9 mouse cellular contexts compared by ENCODE assay signal in genomic region chr17:43158741-43159140, GRCm38 (mm10).
DNase-seq lines count a peak whose midpoint lies in the region; ATAC-seq and TF ChIP-seq lines count a peak whose summit lies in the region.
"Had no signal": no experiment of that assay in that cellular context is flagged by ENCODE, and none has a peak within 500 bp of the region (broad histone marks: within the 10 kb centered on the region; RNA-seq: fewer than 3 reads in every experiment).

No protein-coding gene starts in this region.

- peak; percentile 6 for DNase-seq in liver, adult 2 months (ENCODE audit: extremely low read depth, low read depth, low spot score)
- no peak for DNase-seq in liver, embryonic 11.5 days (ENCODE audit: low spot score)
- no peak for DNase-seq in limb, embryonic 10.5 days (ENCODE audit: low spot score)
- no peak for DNase-seq in thymus, postnatal 14 days
- DNase-seq in adrenal gland, postnatal 36 days: no peak
- DNase-seq in ovary, adult 18-20 months (ENCODE audit: low spot score): no peak

- no peak for ATAC-seq in liver, embryonic 11.5 days (replicated peaks; ENCODE audit: low FRiP score)
- ATAC-seq in forebrain, embryonic 13.5 days: peak; percentile 44
- ATAC-seq in stomach, embryonic 14.5 days (ENCODE audit: insufficient number of reproducible peaks, insufficient read depth, low FRiP score, low read depth): no peak

- WGBS in liver, adult 2 months: 78% methylated on average over 10 of the region's 10 CpGs
- WGBS in liver, embryonic 11.5 days: 70% methylated on average over 10 of the region's 10 CpGs
- WGBS in forebrain, embryonic 13.5 days: 44% methylated on average over 10 of the region's 10 CpGs
- WGBS in limb, embryonic 10.5 days: 49% methylated on average over 10 of the region's 10 CpGs
- 17% methylated on average over 10 of the region's 10 CpGs for WGBS in stomach, embryonic 14.5 days

- H3K27me3 ChIP-seq in liver, adult 2 months (ENCODE audit: control insufficient read depth, insufficient read depth, low read length): no peaks in the 10 kb centered on the region
- H3K27me3 ChIP-seq in liver, embryonic 11.5 days (replicated peaks; ENCODE audit: control insufficient read depth, insufficient read depth, low read length): no peaks in the 10 kb centered on the region
- H3K27me3 ChIP-seq in forebrain, embryonic 13.5 days: no peaks in the 10 kb centered on the region
- H3K27me3 ChIP-seq in limb, embryonic 10.5 days (ENCODE audit: low read depth, poor library complexity, severe bottlenecking): no peaks in the 10 kb centered on the region
- no peaks in the 10 kb centered on the region for H3K27me3 ChIP-seq in stomach, embryonic 14.5 days (ENCODE audit: control insufficient read depth, insufficient read depth, low read length)

- no peaks in the 10 kb centered on the region for H3K4me1 ChIP-seq in liver, adult 2 months (ENCODE audit: control insufficient read depth, insufficient read depth, low read length)
- H3K4me1 ChIP-seq in liver, embryonic 11.5 days (replicated peaks; ENCODE audit: control insufficient read depth, insufficient read depth, low read length): no peaks in the 10 kb centered on the region; the same call in 1 of the 2 replicates
- H3K4me1 ChIP-seq in forebrain, embryonic 13.5 days: peaks cover 14% of the 10 kb centered on the region
- peaks cover 16% of the 10 kb centered on the region for H3K4me1 ChIP-seq in limb, embryonic 10.5 days
- H3K4me1 ChIP-seq in stomach, embryonic 14.5 days (ENCODE audit: control insufficient read depth, insufficient read depth, low read length): peaks cover 14% of the 10 kb centered on the region

- no peaks in the 10 kb centered on the region for H3K36me3 ChIP-seq in liver, adult 2 months (ENCODE audit: control insufficient read depth, insufficient read depth, low read length)
- no peaks in the 10 kb centered on the region for H3K36me3 ChIP-seq in liver, embryonic 11.5 days (ENCODE audit: control insufficient read depth, insufficient read depth, low read length)
- H3K36me3 ChIP-seq in forebrain, embryonic 13.5 days (ENCODE audit: poor library complexity, severe bottlenecking): no peaks in the 10 kb centered on the region
- H3K36me3 ChIP-seq in limb, embryonic 10.5 days: no peaks in the 10 kb centered on the region
- H3K36me3 ChIP-seq in stomach, embryonic 14.5 days (ENCODE audit: control insufficient read depth, insufficient read depth, low read length): no peaks in the 10 kb centered on the region

- H3K4me3 ChIP-seq in liver, adult 2 months (ENCODE audit: insufficient read depth, low read depth, low read length): no peak overlapping the region
- H3K4me3 ChIP-seq in liver, embryonic 11.5 days (ENCODE audit: low read depth, low read length): no peak overlapping the region
- H3K4me3 ChIP-seq in forebrain, embryonic 13.5 days: no peak overlapping the region
- 0 out of 2 replicates have a peak overlapping the region, but pooled peaks have one; percentile 4 for H3K4me3 ChIP-seq in limb, embryonic 10.5 days
- no peak overlapping the region for H3K4me3 ChIP-seq in stomach, embryonic 14.5 days (ENCODE audit: low read depth, low read length)
- H3K4me3 ChIP-seq: erythroblast, embryonic 14.5 days had no signal

- no peaks in the 10 kb centered on the region for H3K9me3 ChIP-seq in liver, embryonic 11.5 days (ENCODE audit: control insufficient read depth, low read length)
- H3K9me3 ChIP-seq in forebrain, embryonic 13.5 days (replicated peaks): no peaks in the 10 kb centered on the region
- H3K9me3 ChIP-seq in limb, embryonic 10.5 days (replicated peaks): no peaks in the 10 kb centered on the region
- no peaks in the 10 kb centered on the region for H3K9me3 ChIP-seq in stomach, embryonic 14.5 days (ENCODE audit: control insufficient read depth, low read depth, low read length)

- no peaks in the 10 kb centered on the region for H3K79me2 ChIP-seq in liver, adult 2 months (ENCODE audit: control insufficient read depth, insufficient read depth, low read length)

- no peak overlapping the region for H3K4me2 ChIP-seq in liver, embryonic 11.5 days
- peak overlapping the region; percentile 53 for H3K4me2 ChIP-seq in forebrain, embryonic 13.5 days
- peak overlapping the region; percentile 30; the same call in 1 of the 2 replicates for H3K4me2 ChIP-seq in stomach, embryonic 14.5 days (replicated peaks; ENCODE audit: low read depth, low read length)

- H3K9ac ChIP-seq in liver, adult 2 months (ENCODE audit: low read depth, low read length): no peak overlapping the region
- H3K9ac ChIP-seq in liver, embryonic 11.5 days (ENCODE audit: low read depth, low read length): no peak overlapping the region
- H3K9ac ChIP-seq in forebrain, embryonic 13.5 days: no peak overlapping the region
- no peak overlapping the region for H3K9ac ChIP-seq in stomach, embryonic 14.5 days (replicated peaks; ENCODE audit: low read depth, low read length)

- no peak overlapping the region for H3K27ac ChIP-seq in liver, adult 2 months (replicated peaks; ENCODE audit: insufficient read depth, low read depth, low read length)
- no peak overlapping the region for H3K27ac ChIP-seq in liver, embryonic 11.5 days (ENCODE audit: low read depth, low read length)
- peak overlapping the region; percentile 70 for H3K27ac ChIP-seq in forebrain, embryonic 13.5 days
- H3K27ac ChIP-seq in limb, embryonic 10.5 days: peak overlapping the region; percentile 70
- no peak overlapping the region for H3K27ac ChIP-seq in stomach, embryonic 14.5 days (ENCODE audit: low read length)

- TF ChIP-seq POLR2A in liver, adult 2 months (IDR thresholded peaks at IDR 0.05; ENCODE audit: extremely low read depth, insufficient read depth, low read length): no peak

- no peak for TF ChIP-seq CTCF in liver, adult 2 months (IDR thresholded peaks at IDR 0.05; ENCODE audit: low read depth, low read length)

Comparison
In these comparisons a context has a peak if more than half of its experiments do, and no peak if none do; other contexts are left out.
1. H3K27ac ChIP-seq: peak in forebrain, embryonic 13.5 days (single experiment) and limb, embryonic 10.5 days (single experiment); none in liver, adult 2 months (single experiment), liver, embryonic 11.5 days (single experiment) and stomach, embryonic 14.5 days (single experiment).